Mouse (Mus musculus) retina, postnatal 1 day (tissue): ENCODE results near the gene Csf2.
A peak's percentile ranks its signal among the peaks of the same experiment; 100 is the strongest.
"Not testable (repeated sequence)": the region's sequence is repeated elsewhere in the genome, so short reads cannot be mapped to it uniquely, and the experiment has no call there.

Experiments
- DNase-seq: peaks from one replicate; pipeline ENCODE4 v3.0.0-alpha.2; 2012

Gene Csf2

GRCm38 (mm10) chr11:54248940-54249717 is at the start of gene Csf2:
Gene Csf2, minus strand, starts transcription at chr11:54249667.
- DNase-seq: no peak

- DNase-seq: no peak
Measured at GRCm38 (mm10) chr11:54298777-54299176, 49.3 kb upstream of the Csf2 start.

GRCm38 (mm10) chr11:54297471-54297870 is 48.0 kb upstream of the Csf2 start:
- DNase-seq: not testable (repeated sequence)

- DNase-seq: no peak
Measured at GRCm38 (mm10) chr11:54296734-54297133, 47.3 kb upstream of the Csf2 start.

- no peak for DNase-seq
Measured at GRCm38 (mm10) chr11:54295971-54296370, 46.5 kb upstream of the Csf2 start.

GRCm38 (mm10) chr11:54293980-54294807 is 44.7 kb upstream of the Csf2 start:
- DNase-seq: no peak

GRCm38 (mm10) chr11:54292163-54292562 is 42.7 kb upstream of the Csf2 start:
- no peak for DNase-seq

GRCm38 (mm10) chr11:54287821-54288453 is 38.5 kb upstream of the Csf2 start:
- no peak for DNase-seq

GRCm38 (mm10) chr11:54271437-54271949 is 22.0 kb upstream of the Csf2 start:
- DNase-seq: no peak

GRCm38 (mm10) chr11:54269191-54269896 is 19.9 kb upstream of the Csf2 start:
- no peak for DNase-seq

GRCm38 (mm10) chr11:54267177-54267576 is 17.7 kb upstream of the Csf2 start, which contains the start of gene Il3:
Gene Il3, minus strand, starts transcription at chr11:54267277.
- DNase-seq: no peak

GRCm38 (mm10) chr11:54264542-54264941 is 15.1 kb upstream of the Csf2 start:
- DNase-seq: peak; percentile 79

GRCm38 (mm10) chr11:54263405-54264031 is 14.1 kb upstream of the Csf2 start:
- DNase-seq: peak; percentile 22

GRCm38 (mm10) chr11:54256624-54257376 is 7.3 kb upstream of the Csf2 start:
- DNase-seq: peak; percentile 89

GRCm38 (mm10) chr11:54254114-54254513 is 4.6 kb upstream of the Csf2 start:
- peak; percentile 19 for DNase-seq

GRCm38 (mm10) chr11:54250575-54250974 is 1.1 kb upstream of the Csf2 start:
- no peak for DNase-seq

GRCm38 (mm10) chr11:54249748-54250147 is 281 bp upstream of the Csf2 start:
- DNase-seq: no peak

- no peak for DNase-seq
Measured at GRCm38 (mm10) chr11:54247251-54247950, 2.1 kb downstream of the Csf2 start.

- DNase-seq: no peak
Measured at GRCm38 (mm10) chr11:54244465-54244864, 5.0 kb downstream of the Csf2 start.

GRCm38 (mm10) chr11:54242494-54242893 is 7.0 kb downstream of the Csf2 start:
- no peak for DNase-seq

- DNase-seq: no peak
Measured at GRCm38 (mm10) chr11:54236939-54237338, 12.5 kb downstream of the Csf2 start.
